Comparison of ENCODE assay signal across 7 mouse cellular contexts in the genomic region with DNA sequence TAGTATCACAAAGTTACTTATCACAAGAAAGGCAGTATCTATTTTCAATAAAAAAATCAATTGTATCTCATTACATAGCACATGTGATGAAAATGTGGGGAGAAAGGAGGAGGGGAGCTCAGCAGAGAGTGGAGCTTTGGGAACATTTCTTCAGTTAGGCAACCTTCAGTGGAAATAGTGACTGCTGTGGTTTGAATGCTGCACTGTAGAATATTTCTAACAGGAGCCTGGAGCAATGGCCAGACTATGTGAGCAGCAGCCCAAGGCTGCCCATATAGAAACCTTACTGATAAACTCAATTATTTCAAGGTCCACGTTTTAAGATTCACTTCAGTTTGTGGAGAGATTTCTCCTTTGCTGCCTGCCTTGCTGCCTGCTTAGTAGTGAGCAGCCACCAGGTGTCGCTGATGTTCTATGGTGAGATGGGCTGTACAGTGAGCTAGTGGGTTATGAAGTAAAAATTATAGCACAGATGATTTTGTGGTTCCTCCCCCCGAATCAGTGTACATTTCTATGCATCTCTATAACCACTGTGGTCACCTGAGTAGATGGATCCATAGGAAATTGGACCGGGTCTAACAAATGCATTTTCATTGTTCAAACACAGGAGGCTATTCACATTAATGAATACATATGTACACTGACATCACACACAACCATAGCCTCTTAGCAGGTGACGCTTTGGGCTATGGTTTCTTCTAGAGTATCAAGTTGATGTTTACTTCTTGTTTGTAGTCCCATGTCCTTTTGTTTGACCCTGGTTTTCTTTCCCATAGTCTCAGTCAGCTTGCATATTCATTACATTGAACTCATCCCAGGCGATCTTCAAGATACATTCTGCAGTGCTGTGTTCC.
DNase-seq lines count a peak whose midpoint lies in the region; ATAC-seq lines count a peak whose summit lies in the region.

No protein-coding gene starts in this region.

- peaks cover 4% of the 10 kb centered on the region; the same call in 1 of the 2 replicates for H3K4me1 ChIP-seq in midbrain, embryonic 15.5 days

- DNase-seq in ZHBTc4 (ENCODE audit: low read depth, low spot score), result peak; percentile 57
- peak; percentile 47 to 65 for DNase-seq in cerebellum, adult 18-20 months
- DNase-seq in kidney, adult 18-20 months, result peak; percentile 59
- DNase-seq in left cerebral cortex, postnatal 4 days, result peak; percentile 73
- DNase-seq in spleen, postnatal 4 days (ENCODE audit: low spot score in 2 of 2), result peak; percentile 27 to 74

- ATAC-seq in frontal cortex, adult (ENCODE audit: low TSS enrichment), result peak; percentile 94
- ATAC-seq in midbrain, embryonic 15.5 days (replicated peaks), result peak; percentile 96

- H3K4me3 ChIP-seq in midbrain, embryonic 15.5 days, result no peak overlapping the region

- H3K27ac ChIP-seq in midbrain, embryonic 15.5 days, result no peak overlapping the region

- no peak overlapping the region for H3K4me2 ChIP-seq in midbrain, embryonic 15.5 days

- H3K9me3 ChIP-seq in midbrain, embryonic 15.5 days, result no peaks in the 10 kb centered on the region

- 33% methylated on average over 6 of the region's 6 CpGs for WGBS in midbrain, embryonic 15.5 days

- no peaks in the 10 kb centered on the region for H3K36me3 ChIP-seq in midbrain, embryonic 15.5 days (replicated peaks)

- H3K27me3 ChIP-seq in midbrain, embryonic 15.5 days (replicated peaks), result no peaks in the 10 kb centered on the region

- intact Hi-C loops in left cerebral cortex, postnatal 4 days (cut with DNase I), result loop anchor here (5.0 kb wide), 1 partner anchor 1815 kb away; no protein-coding TSS in a partner anchor

- no peak overlapping the region for H3K9ac ChIP-seq in midbrain, embryonic 15.5 days
